Mouse (Mus musculus): Measurements from ENCODE around the gene Tns1. TPM values are rescaled to one million over a fixed set of nuclear protein-coding genes. Genes with fewer than 3 reads are reported as not detected.
A peak's percentile ranks its signal among the peaks of the same experiment; 100 is the strongest.

Gene Tns1
- polyA plus RNA-seq, 1 experiment, result 111 TPM

- Histone ChIP-seq H3K4me2 (ENCODE audit: low read depth) (no peak overlapping the region), H3K79me2 (ENCODE audit: control insufficient read depth, insufficient read depth) (no peaks in the 10 kb centered on the region), H3K36me3 (ENCODE audit: control insufficient read depth, insufficient read depth) (peaks cover 45% of the 10 kb centered on the region), H3ac (ENCODE audit: control insufficient read depth, insufficient read length) (no peak overlapping the region), H3K4me3 (no peak overlapping the region), H3K27me3 (ENCODE audit: control insufficient read depth, insufficient read depth, insufficient read length) (no peaks in the 10 kb centered on the region)
- no peak for TF ChIP-seq USF1 (IDR thresholded peaks at IDR 0.05; ENCODE audit: low read depth)
- TF ChIP-seq REST (IDR thresholded peaks at IDR 0.05; ENCODE audit: insufficient read depth, insufficient read length), result no peak
- TF ChIP-seq SRF (IDR thresholded peaks at IDR 0.05; ENCODE audit: control insufficient read depth, insufficient read length, low read depth), result no peak
- no peak for TF ChIP-seq CEBPB (IDR thresholded peaks at IDR 0.05; ENCODE audit: insufficient read depth, poor library complexity, severe bottlenecking)
- TF ChIP-seq POLR2A (IDR thresholded peaks at IDR 0.05; ENCODE audit: insufficient read length, low read depth), result no peak
- TF ChIP-seq MYOG (IDR thresholded peaks at IDR 0.05; ENCODE audit: control insufficient read depth in 1 of 3, insufficient read depth in 1 of 3, insufficient read length in 2 of 3, low read depth in 2 of 3), result no peak
- TF ChIP-seq TCF12 (IDR thresholded peaks at IDR 0.05; ENCODE audit: insufficient read depth, poor library complexity, severe bottlenecking), result no peak
- no peak for TF ChIP-seq POLR2AphosphoS2 (IDR thresholded peaks at IDR 0.05; ENCODE audit: insufficient read length, low read depth)
- TF ChIP-seq E2F4 (IDR thresholded peaks at IDR 0.05; ENCODE audit: insufficient read depth), result no peak
- TF ChIP-seq TCF3 (IDR thresholded peaks at IDR 0.05; ENCODE audit: insufficient read length, low read depth), result no peak
- no peak for TF ChIP-seq MAX (IDR thresholded peaks at IDR 0.05; ENCODE audit: low read depth)
- TF ChIP-seq MYOD1 (IDR thresholded peaks at IDR 0.05; ENCODE audit: control insufficient read depth in 1 of 3, insufficient read length in 2 of 3, low read depth in 2 of 3), result no peak
These were observed 138.6 kb downstream of the Tns1 start for GRCm38 (mm10) chr1:73985611-73986010.

DNA sequence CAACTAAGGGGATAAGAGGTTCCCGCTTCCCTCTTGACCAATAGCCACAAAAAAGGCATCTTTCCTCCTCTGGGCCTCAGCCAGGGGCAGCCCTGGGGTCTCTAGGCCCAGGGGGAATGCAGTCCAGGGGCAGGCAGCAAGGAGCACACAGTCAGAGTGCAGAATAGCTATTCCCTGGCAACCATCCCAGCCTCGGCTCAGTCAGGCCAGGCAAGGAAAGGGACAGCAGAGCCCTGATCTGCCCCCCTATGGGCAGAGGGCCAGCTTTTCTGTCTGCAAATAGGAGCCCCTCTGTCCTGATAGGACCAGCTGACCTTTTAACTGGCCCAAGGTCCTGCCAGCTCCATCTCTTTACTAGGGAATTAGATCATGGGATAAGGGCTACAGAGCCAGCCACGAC, 145.0 kb downstream of the Tns1 start:
- H3K4me3 ChIP-seq, result no peak overlapping the region
- H3ac ChIP-seq (ENCODE audit: control insufficient read depth, insufficient read length), result no peak overlapping the region
- no peak overlapping the region for H3K4me2 ChIP-seq (ENCODE audit: low read depth)
- peaks cover 37% of the 10 kb centered on the region for H3K36me3 ChIP-seq (ENCODE audit: control insufficient read depth, insufficient read depth)
- no peak for TF ChIP-seq REST (IDR thresholded peaks at IDR 0.05; ENCODE audit: insufficient read depth, insufficient read length)
- no peak for TF ChIP-seq E2F4 (IDR thresholded peaks at IDR 0.05; ENCODE audit: insufficient read depth)
- no peak for TF ChIP-seq POLR2AphosphoS2 (IDR thresholded peaks at IDR 0.05; ENCODE audit: insufficient read length, low read depth)
- no peak for TF ChIP-seq POLR2A (IDR thresholded peaks at IDR 0.05; ENCODE audit: insufficient read length, low read depth)
- TF ChIP-seq MYOD1 (IDR thresholded peaks at IDR 0.05; ENCODE audit: control insufficient read depth in 1 of 3, insufficient read length in 2 of 3, low read depth in 2 of 3), result no peak
- no peak for TF ChIP-seq CEBPB (IDR thresholded peaks at IDR 0.05; ENCODE audit: insufficient read depth, poor library complexity, severe bottlenecking)
- no peaks in the 10 kb centered on the region for H3K27me3 ChIP-seq (ENCODE audit: control insufficient read depth, insufficient read depth, insufficient read length)
- H3K79me2 ChIP-seq (ENCODE audit: control insufficient read depth, insufficient read depth), result no peaks in the 10 kb centered on the region

DNA sequence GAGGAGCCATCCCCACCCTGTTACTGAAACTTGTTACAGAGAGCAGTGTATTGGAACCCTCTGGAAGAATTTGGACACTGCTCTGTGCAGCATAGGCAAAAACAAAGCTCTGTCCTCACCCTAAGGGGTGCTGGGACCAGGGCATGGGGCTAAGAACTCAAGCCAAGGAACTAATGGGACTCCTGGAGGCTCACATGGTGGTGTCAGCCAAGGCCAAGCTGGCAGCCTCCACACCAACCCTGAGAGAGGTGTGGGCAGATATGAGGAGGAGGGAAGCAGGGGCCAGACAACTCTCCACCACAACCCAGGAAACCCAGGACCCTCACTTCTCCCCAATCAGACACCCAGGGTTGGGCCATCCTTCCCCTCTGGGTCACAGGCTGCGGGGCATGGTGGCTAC, 145.7 kb downstream of the Tns1 start:
- Histone ChIP-seq H3K36me3 (ENCODE audit: control insufficient read depth, insufficient read depth) (peaks cover 30% of the 10 kb centered on the region), H3K79me2 (ENCODE audit: control insufficient read depth, insufficient read depth) (no peaks in the 10 kb centered on the region), H3ac (ENCODE audit: control insufficient read depth, insufficient read length) (no peak overlapping the region), H3K4me2 (ENCODE audit: low read depth) (no peak overlapping the region), H3K4me3 (no peak overlapping the region), H3K27me3 (ENCODE audit: control insufficient read depth, insufficient read depth, insufficient read length) (no peaks in the 10 kb centered on the region)
- TF ChIP-seq SRF (IDR thresholded peaks at IDR 0.05; ENCODE audit: control insufficient read depth, insufficient read length, low read depth) (no peak), CEBPB (IDR thresholded peaks at IDR 0.05; ENCODE audit: insufficient read depth, poor library complexity, severe bottlenecking) (no peak), REST (IDR thresholded peaks at IDR 0.05; ENCODE audit: insufficient read depth, insufficient read length) (no peak), TCF12 (IDR thresholded peaks at IDR 0.05; ENCODE audit: insufficient read depth, poor library complexity, severe bottlenecking) (no peak), POLR2AphosphoS2 (IDR thresholded peaks at IDR 0.05; ENCODE audit: insufficient read length, low read depth) (no peak), MYOG (IDR thresholded peaks at IDR 0.05; ENCODE audit: control insufficient read depth in 1 of 3, insufficient read depth in 1 of 3, insufficient read length in 2 of 3, low read depth in 2 of 3) (no peak), MYOD1 (IDR thresholded peaks at IDR 0.05; ENCODE audit: control insufficient read depth in 1 of 3, insufficient read length in 2 of 3, low read depth in 2 of 3) (no peak), E2F4 (IDR thresholded peaks at IDR 0.05; ENCODE audit: insufficient read depth) (no peak), MAX (IDR thresholded peaks at IDR 0.05; ENCODE audit: low read depth) (no peak), POLR2A (IDR thresholded peaks at IDR 0.05; ENCODE audit: insufficient read length, low read depth) (no peak), USF1 (IDR thresholded peaks at IDR 0.05; ENCODE audit: low read depth) (no peak), TCF3 (IDR thresholded peaks at IDR 0.05; ENCODE audit: insufficient read length, low read depth) (no peak)

DNA sequence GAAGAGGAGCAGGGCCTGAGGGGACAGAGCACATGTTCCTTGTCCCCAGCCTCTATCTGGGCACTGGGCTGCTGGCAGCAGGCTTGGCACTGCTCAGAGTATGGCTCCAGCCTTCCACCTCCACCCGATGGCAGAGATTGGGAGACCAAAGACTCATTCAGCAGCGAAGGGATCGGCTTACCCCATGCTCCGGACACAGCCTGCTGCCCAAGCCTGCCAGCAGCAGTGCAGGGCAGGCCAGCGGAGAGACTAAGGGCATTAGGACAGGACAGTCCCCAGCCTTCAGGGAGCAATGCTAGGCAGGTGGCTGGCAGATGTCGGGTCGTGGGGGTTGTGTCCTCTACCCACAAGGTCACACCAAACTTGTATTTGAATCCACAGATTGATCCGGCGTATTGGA, 150.3 kb downstream of the Tns1 start:
- Histone ChIP-seq H3K27me3 (ENCODE audit: control insufficient read depth, insufficient read depth, insufficient read length) (no peaks in the 10 kb centered on the region), H3K36me3 (ENCODE audit: control insufficient read depth, insufficient read depth) (peaks cover 11% of the 10 kb centered on the region)

DNA sequence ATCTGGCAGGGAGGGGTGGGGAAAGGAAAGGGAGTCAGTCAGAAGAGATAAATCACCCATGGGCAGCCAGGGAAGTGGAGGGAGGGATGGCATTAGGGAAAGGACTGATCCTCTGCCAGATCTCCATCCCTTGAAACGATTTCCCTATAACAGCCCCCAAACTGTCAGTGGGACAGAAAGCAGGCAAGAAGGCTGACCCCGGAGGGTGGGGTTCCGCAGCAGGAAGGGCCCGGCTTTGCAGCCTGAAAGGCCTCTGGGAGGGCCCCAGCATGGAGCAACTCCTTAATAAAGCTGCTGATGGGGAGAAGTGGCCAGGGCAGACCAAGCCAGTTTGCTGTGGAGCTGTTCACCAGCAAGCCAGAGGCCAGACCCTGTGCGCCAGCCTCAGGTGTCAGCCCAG, 151.5 kb downstream of the Tns1 start:
- Histone ChIP-seq H3K4me3 (no peak overlapping the region), H3K36me3 (ENCODE audit: control insufficient read depth, insufficient read depth) (peaks cover 7% of the 10 kb centered on the region), H3K79me2 (ENCODE audit: control insufficient read depth, insufficient read depth) (no peaks in the 10 kb centered on the region), H3K4me2 (ENCODE audit: low read depth) (no peak overlapping the region), H3K27me3 (ENCODE audit: control insufficient read depth, insufficient read depth, insufficient read length) (no peaks in the 10 kb centered on the region), H3ac (ENCODE audit: control insufficient read depth, insufficient read length) (no peak overlapping the region)
- no peak for TF ChIP-seq E2F4 (IDR thresholded peaks at IDR 0.05; ENCODE audit: insufficient read depth)

More for the DNA sequence above, 150.3 kb downstream of the Tns1 start:
- H3K79me2 ChIP-seq (ENCODE audit: control insufficient read depth, insufficient read depth), result no peaks in the 10 kb centered on the region
- no peak for TF ChIP-seq MYOG (IDR thresholded peaks at IDR 0.05; ENCODE audit: control insufficient read depth in 1 of 3, insufficient read depth in 1 of 3, insufficient read length in 2 of 3, low read depth in 2 of 3)
- peak in 1 of 3 experiments; percentile 10 for TF ChIP-seq MYOD1 (IDR thresholded peaks at IDR 0.05; ENCODE audit: control insufficient read depth in 1 of 3, insufficient read length in 2 of 3, low read depth in 2 of 3)
- no peak overlapping the region for H3K4me3 ChIP-seq
- H3ac ChIP-seq (ENCODE audit: control insufficient read depth, insufficient read length), result no peak overlapping the region
- H3K4me2 ChIP-seq (ENCODE audit: low read depth), result no peak overlapping the region
